Mouse (Mus musculus): ENCODE measurements around the gene Fads2.

Gene Fads2

GRCm38 (mm10) chr19:10015442-10015841 is 86.1 kb downstream of the Fads2 start:
- no peak for DNase-seq (ENCODE audit: low spot score in 2 of 2)

GRCm38 (mm10) chr19:10014824-10015223 is 86.7 kb downstream of the Fads2 start:
- no peak for DNase-seq (ENCODE audit: low spot score in 2 of 2)

GRCm38 (mm10) chr19:10013913-10014312 is 87.6 kb downstream of the Fads2 start:
- no peak for DNase-seq (ENCODE audit: low spot score in 2 of 2)

GRCm38 (mm10) chr19:10013348-10013747 is 88.2 kb downstream of the Fads2 start:
- no peak for DNase-seq (ENCODE audit: low spot score in 2 of 2)

GRCm38 (mm10) chr19:10012827-10013278 is 88.7 kb downstream of the Fads2 start:
- no peak for DNase-seq (ENCODE audit: low spot score in 2 of 2)

All from thymus, postnatal 10 days (tissue).